Mouse (Mus musculus) retina, embryonic 14.5 days (tissue): Measurements from ENCODE around the gene Hint1.
A peak's percentile ranks its signal among the peaks of the same experiment; 100 is the strongest.

Experiments used
- DNase-seq: peaks from one replicate; pipeline ENCODE4 v3.0.0-alpha.2; 2015; ENCODE audit warnings: low spot score

Hint1 gene

DNA sequence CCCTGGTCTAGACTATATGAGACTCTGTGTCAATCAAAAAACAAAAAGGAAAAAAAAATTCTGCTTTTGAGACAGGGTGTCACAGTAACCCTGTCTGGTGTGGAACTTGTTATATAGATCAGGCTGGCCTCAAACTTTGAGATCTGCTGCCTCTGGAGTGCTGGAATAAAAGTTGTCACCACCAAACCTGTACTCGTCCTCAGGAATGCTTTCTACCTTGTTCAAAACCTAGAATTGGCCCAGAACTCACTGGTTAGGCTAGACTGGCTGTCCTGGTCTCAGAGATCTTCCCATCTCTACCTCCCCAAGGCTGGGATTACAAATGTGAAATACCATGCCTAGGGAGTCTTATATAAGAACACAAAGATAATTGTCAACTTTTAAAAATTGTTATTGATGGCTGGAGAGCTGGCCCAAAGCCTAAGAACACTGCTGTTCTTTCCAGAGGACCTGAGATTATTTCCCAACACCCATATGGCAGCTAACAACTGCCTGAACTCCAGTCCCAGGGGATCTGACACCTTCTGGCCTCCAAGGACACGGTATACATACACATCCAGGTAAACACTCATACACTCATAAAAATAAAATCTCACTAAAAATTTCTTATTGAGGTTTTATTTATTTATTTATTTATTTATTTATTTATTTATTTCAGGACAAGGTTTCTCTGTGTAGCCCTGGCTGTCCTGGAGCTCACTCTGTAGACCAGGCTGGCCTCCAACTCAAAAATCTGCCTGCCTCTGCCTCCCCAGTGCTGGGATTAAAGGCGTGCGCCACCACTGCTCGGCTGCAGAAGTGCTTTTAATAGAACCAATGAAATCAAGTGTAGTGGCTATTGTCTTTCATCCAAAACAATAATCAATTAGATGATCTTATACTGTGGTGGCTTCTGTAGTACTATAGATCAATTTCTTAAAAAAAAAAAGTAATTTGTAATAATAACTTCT is 4.4 kb upstream of the Hint1 start:
- no peak for DNase-seq

DNA sequence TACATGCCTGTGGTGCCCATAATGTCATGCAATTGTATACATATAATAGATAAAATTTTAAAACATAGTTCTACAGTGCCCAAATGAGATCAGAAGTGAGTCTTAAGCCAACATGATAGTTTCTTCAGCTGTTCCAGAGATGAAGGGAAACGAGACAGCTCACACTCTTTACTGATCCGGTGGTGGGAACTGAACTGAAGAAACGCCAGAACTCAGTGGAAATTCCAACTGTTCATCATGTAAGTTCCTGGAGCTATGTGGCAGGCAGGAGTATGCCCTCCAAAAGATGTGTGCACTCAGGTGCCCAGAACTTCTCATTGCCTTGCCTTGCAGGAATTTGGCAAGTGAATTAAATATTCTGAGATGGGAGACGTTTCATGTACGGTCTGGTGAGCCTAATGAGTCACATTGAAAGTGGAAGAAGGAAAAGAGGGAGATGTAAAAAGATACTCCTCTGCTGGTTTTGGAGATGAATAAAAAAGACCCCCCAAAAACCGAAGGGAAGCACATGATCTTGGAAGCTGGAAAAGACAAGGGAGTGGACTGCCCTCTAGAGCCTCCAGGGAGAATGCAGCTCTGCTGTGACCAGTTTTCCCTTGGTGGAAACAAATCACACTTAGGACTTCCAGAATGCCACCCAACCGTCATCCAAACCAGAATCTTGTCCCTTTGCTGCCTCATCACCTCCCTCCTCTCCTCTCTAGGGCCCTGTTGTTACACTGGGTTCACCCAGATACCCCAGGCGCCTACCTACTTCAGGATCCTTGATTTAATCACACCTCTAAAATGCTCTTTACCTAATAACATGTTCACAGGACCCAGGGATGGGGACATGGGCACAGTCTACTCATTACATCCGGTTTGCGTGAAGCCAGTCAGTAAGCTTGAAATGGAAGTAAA is 3.3 kb upstream of the Hint1 start:
- peak; percentile 82 for DNase-seq

GRCm38 (mm10) chr11:54865330-54866085 is 675 bp upstream of the Hint1 start:
- DNase-seq = no peak

- DNase-seq = peak; percentile 51
Observed at GRCm38 (mm10) chr11:54867049-54867385, 834 bp downstream of the Hint1 start.

- DNase-seq = no peak
Observed at GRCm38 (mm10) chr11:54867903-54868434, 1.8 kb downstream of the Hint1 start.

GRCm38 (mm10) chr11:54868445-54868844 is 2.3 kb downstream of the Hint1 start:
- DNase-seq = no peak

DNA sequence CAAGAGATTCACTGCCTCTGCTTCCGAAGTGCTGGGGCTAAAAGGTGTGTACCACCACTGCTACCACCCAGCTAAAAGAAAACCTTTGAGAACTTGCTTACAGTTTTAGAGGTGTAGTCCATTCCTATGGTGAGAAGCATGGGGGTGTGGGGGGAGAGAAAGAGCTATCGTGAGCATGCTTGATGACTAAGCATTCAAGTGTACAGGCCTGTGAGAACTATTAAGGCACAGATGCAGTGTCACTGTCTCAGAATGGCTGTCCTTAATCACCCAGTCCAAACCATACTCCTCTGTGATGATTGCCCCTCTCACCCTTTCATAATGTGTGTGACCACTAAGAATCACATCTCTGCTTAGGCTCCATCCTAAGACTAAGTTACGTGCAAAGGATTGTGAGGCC is 3.1 kb downstream of the Hint1 start:
- DNase-seq = no peak

- no peak for DNase-seq
Observed at GRCm38 (mm10) chr11:54871831-54872537, 5.8 kb downstream of the Hint1 start.

GRCm38 (mm10) chr11:54876031-54876430 is 9.8 kb downstream of the Hint1 start:
- DNase-seq = no peak

DNA sequence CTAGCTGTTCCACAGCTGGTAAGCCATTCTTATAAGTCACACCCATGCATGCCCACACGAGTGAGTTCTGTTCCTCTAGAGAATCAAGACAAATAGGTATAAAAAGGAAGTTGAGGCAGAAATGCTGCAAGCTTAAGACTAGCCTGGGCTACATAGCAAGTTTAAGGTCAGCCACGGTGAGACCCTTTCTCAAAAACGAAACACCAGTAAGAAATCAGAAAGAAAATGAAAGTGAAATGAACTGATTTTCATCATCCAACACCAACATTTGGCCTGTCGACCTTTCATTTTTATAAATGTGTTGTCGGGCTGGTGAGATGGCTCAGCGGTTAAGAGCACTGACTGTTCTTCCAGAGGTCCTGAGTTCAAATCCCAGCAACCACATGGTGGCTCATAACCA is 12.7 kb downstream of the Hint1 start:
- DNase-seq = no peak

- DNase-seq = peak; percentile 82
Observed at GRCm38 (mm10) chr11:54879434-54879833, 13.3 kb downstream of the Hint1 start.

DNA sequence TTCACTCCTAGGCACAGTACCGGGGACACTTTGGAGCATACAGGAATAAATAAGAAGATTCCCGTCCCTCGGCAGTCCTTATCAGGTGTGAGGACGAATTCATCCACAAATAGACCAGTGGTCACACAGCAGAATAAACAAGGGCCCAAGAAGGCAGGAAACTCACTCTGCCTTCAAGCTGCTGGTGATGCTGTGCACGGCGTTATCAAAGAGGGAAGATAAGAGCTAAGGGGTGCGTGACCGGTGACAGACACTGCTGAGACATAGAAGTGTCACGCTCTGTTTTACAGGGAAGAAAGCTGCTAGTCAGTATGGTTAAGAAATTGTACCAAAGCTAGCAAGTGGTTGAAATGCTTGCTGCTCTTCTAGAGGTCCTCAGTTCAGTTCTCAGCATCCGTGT is 13.7 kb downstream of the Hint1 start:
- no peak for DNase-seq

DNA sequence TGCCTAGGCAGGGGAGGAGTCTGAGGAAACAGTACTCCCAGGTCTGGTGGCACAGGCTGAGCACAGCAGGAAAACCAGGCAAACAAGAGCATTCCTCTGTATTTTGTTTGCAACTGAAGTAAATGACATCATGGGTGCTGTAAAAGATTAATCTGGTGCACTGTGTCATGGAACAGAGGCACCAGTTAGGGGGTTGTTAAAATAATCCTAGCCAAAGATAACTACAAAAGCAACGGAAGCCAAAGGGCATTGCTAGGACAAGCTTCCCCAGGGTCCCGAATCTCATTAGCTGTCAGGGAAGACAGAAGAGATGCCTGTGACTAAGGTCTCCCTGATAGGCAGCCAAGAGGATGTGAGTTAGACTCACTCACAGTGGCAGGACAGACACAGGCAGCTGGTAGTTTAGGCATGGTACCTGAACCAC is 14.9 kb downstream of the Hint1 start:
- DNase-seq = no peak

- DNase-seq = no peak
Observed at GRCm38 (mm10) chr11:54882671-54883070, 16.5 kb downstream of the Hint1 start.

GRCm38 (mm10) chr11:54884197-54884828 is 18.1 kb downstream of the Hint1 start:
- no peak for DNase-seq

- DNase-seq = no peak
Observed at GRCm38 (mm10) chr11:54884937-54885336, 18.8 kb downstream of the Hint1 start.

GRCm38 (mm10) chr11:54885406-54885805 is 19.2 kb downstream of the Hint1 start:
- no peak for DNase-seq

GRCm38 (mm10) chr11:54887927-54888326 is 21.7 kb downstream of the Hint1 start:
- DNase-seq = no peak

DNA sequence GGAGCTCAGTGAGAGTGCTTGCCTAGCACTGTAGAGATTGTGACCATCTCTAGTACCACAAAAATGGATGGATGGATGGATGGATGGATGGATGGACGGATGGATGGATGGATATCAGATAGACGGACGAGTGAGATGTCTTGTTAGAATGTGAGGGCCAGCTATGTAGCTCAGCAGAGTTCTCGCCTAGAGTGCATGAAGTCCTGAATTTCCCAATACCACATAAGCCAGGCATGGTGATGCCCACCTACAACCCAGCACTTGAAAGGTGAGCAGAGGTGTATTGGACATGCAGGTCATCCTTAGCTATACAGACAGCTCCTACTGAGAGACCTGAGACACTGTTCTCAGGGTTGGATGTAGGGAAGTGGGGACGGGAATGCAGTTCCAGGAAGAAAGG is 25.2 kb downstream of the Hint1 start:
- no peak for DNase-seq

- DNase-seq = no peak
Observed at GRCm38 (mm10) chr11:54892091-54892490, 25.9 kb downstream of the Hint1 start.

DNA sequence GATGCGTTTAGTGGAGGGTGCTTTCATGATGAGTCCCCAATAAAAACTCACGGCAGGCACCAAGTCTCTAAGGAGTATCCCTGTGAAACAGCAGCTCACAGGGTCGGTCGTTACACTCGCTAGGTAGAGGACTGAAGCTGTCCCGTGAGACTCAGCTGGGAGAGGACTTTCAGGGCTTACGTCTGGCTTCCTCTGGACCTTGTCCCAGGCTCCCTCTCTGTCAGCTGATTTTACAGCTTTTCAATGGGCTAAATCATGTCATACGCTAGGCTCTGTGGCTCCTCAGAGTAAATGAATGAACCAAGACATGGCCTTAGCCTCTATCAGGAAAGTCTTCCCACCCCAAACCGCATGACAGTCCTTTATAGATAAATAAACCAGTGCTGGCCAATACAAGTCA is 28.4 kb downstream of the Hint1 start:
- no peak for DNase-seq
